In the genomic region with DNA sequence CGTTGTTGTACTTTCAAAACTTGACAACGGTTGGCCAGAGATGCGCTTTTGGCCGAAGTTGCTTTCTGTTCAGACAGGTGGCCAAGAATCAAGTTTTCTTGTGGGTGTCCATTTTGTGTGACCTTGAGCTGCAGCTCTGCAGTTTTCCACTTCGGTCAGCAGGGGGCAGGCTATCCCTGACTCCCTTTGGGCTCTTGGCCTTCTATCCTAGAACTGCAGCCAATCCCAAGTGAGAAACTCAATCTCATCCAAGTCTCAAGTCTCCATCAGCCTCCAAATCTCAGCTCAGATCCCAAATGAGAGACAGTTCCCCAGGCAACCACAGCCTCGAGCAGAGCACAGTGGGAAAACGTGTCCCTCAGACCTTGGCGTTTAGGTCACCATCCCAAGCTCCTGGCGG, we compare ENCODE assay signal across 9 mouse cellular contexts. TPM values are rescaled to one million over a fixed set of nuclear protein-coding genes. Genes with fewer than 3 reads are reported as not detected.
DNase-seq lines count a peak whose midpoint lies in the region; ATAC-seq lines count a peak whose summit lies in the region.
"Had no signal": no experiment of that assay in that cellular context is flagged by ENCODE, and none has a peak within 500 bp of the region (broad histone marks: within the 10 kb centered on the region; RNA-seq: fewer than 3 reads in every experiment).

No protein-coding gene starts in this region.

- no peak overlapping the region for H3K9ac ChIP-seq in midbrain, embryonic 14.5 days (replicated peaks; ENCODE audit: low read length)
- no peak overlapping the region for H3K9ac ChIP-seq in midbrain, embryonic 16.5 days (ENCODE audit: low read depth, low read length)
- H3K9ac ChIP-seq: heart, embryonic 15.5 days had no signal

- no peak overlapping the region for H3K4me3 ChIP-seq in midbrain, embryonic 14.5 days (replicated peaks; ENCODE audit: low read depth, low read length)
- H3K4me3 ChIP-seq in midbrain, embryonic 16.5 days (ENCODE audit: low read depth, low read length) = no peak overlapping the region
- H3K4me3 ChIP-seq: heart, embryonic 15.5 days had no signal

- no peak overlapping the region for H3K27ac ChIP-seq in midbrain, embryonic 14.5 days (replicated peaks; ENCODE audit: low read depth, low read length)
- no peak overlapping the region for H3K27ac ChIP-seq in midbrain, embryonic 16.5 days (ENCODE audit: low read length)
- H3K27ac ChIP-seq: heart, embryonic 15.5 days had no signal

- DNase-seq in midbrain, embryonic 14.5 days = peak; percentile 77
- DNase-seq in adrenal gland, adult 8-10 months = peak; percentile 38
- peak; percentile 26 for DNase-seq in embryo, embryonic 9.5 days (ENCODE audit: extremely low spot score)
- DNase-seq in heart, postnatal 4 days = peak; percentile 67
- DNase-seq in left cerebral cortex, postnatal 36 days (ENCODE audit: low spot score in 2 of 2) = peak; percentile 59 to 62
- DNase-seq in retina, postnatal 1 day = peak; percentile 73
- DNase-seq in urinary bladder, postnatal 36 days (ENCODE audit: low spot score in 2 of 2) = peak; percentile 42 to 64

- H3K4me2 ChIP-seq in midbrain, embryonic 14.5 days (ENCODE audit: low read length) = no peak overlapping the region
- no peak overlapping the region for H3K4me2 ChIP-seq in midbrain, embryonic 16.5 days (ENCODE audit: low read length)
- H3K4me2 ChIP-seq: heart, embryonic 15.5 days had no signal

- H3K9me3 ChIP-seq in midbrain, embryonic 14.5 days (ENCODE audit: control insufficient read depth, low read length) = no peaks in the 10 kb centered on the region
- H3K9me3 ChIP-seq in midbrain, embryonic 16.5 days (replicated peaks; ENCODE audit: control insufficient read depth, low read length, poor library complexity, severe bottlenecking) = no peaks in the 10 kb centered on the region
- H3K9me3 ChIP-seq: heart, embryonic 15.5 days had no signal

- H3K36me3 ChIP-seq in midbrain, embryonic 14.5 days (ENCODE audit: control insufficient read depth, insufficient read depth, low read length) = peaks cover 15% of the 10 kb centered on the region
- 0 out of 2 replicates have a peak, but pooled peaks cover 2% of the 10 kb centered on the region for H3K36me3 ChIP-seq in midbrain, embryonic 16.5 days (ENCODE audit: control insufficient read depth, insufficient read depth, low read length)
- H3K36me3 ChIP-seq: heart, embryonic 15.5 days had no signal

- ATAC-seq in midbrain, embryonic 14.5 days (ENCODE audit: low FRiP score, low TSS enrichment) = no peak
- ATAC-seq in midbrain, embryonic 16.5 days = no peak

- no peaks in the 10 kb centered on the region for H3K27me3 ChIP-seq in midbrain, embryonic 14.5 days (ENCODE audit: control insufficient read depth, insufficient read depth, low read length)
- no peaks in the 10 kb centered on the region for H3K27me3 ChIP-seq in midbrain, embryonic 16.5 days (ENCODE audit: control insufficient read depth, insufficient read depth, low read depth, low read length)
- H3K27me3 ChIP-seq: heart, embryonic 15.5 days had no signal

- no peaks in the 10 kb centered on the region for H3K4me1 ChIP-seq in midbrain, embryonic 14.5 days (ENCODE audit: control insufficient read depth, insufficient read depth, low read length)
- H3K4me1 ChIP-seq in midbrain, embryonic 16.5 days (ENCODE audit: control insufficient read depth, insufficient read depth, low read length) = no peaks in the 10 kb centered on the region

- WGBS in midbrain, embryonic 14.5 days = 60% methylated on average over 9 of the region's 9 CpGs
- 64% methylated on average over 9 of the region's 9 CpGs for WGBS in midbrain, embryonic 16.5 days

- intact Hi-C loops in left cerebral cortex, postnatal 36 days (cut with DNase I) = loop anchor here (5.0 kb wide), 1 partner anchor 64 kb away; no protein-coding TSS in a partner anchor

RNA-seq across cellular contexts. Expression of a gene that starts 30.3 kb away (rescaled TPM):
- 256 and 286 TPM in 2 replicates for polyA plus RNA-seq in midbrain, embryonic 14.5 days (2014; fragmentation: Nextera tagmentation; extraction: Ambion mirVana)
- polyA plus RNA-seq in midbrain, embryonic 16.5 days (2015; fragmentation: Nextera tagmentation; extraction: Ambion mirVana) = 199 and 222 TPM in 2 replicates
- 100 to 1,000 TPM in 3 of 4 experiments, 10 to 100 TPM in 1; 93.0 to 156 (median 128) TPM for total RNA-seq in adrenal gland, adult 8-10 months (2022)
- total RNA-seq in heart, postnatal 4 days (2021) = 10 to 100 TPM; 43.7 to 48.5 TPM
- total RNA-seq in left cerebral cortex, postnatal 36 days (2021) = 100 to 1,000 TPM; 155 to 158 TPM

RNA-seq across cellular contexts. Expression of a gene that starts 54.8 kb away (rescaled TPM):
- polyA plus RNA-seq in midbrain, embryonic 14.5 days (2014; fragmentation: Nextera tagmentation; extraction: Ambion mirVana) = 24.3 and 27.4 TPM in 2 replicates
- 33.2 and 51.7 TPM in 2 replicates for polyA plus RNA-seq in midbrain, embryonic 16.5 days (2015; fragmentation: Nextera tagmentation; extraction: Ambion mirVana)
- total RNA-seq in adrenal gland, adult 8-10 months (2022) = 10 to 100 TPM; 11.1 to 19.0 (median 17.0) TPM
- 1 to 10 TPM; 8.1 to 8.2 TPM for total RNA-seq in heart, postnatal 4 days (2021)
- 10 to 100 TPM; 56.0 to 60.6 TPM for total RNA-seq in left cerebral cortex, postnatal 36 days (2021)

Comparison
In these comparisons a context has a peak if more than half of its experiments do, and no peak if none do; other contexts are left out.
1. DNase-seq: peak in every context shown above with its lines; median percentile 77 in midbrain, embryonic 14.5 days; 73 in retina, postnatal 1 day; 67 in heart, postnatal 4 days; 60 in left cerebral cortex, postnatal 36 days; 53 in urinary bladder, postnatal 36 days; 38 in adrenal gland, adult 8-10 months; 26 in embryo, embryonic 9.5 days.